Mouse (Mus musculus): ENCODE results near the gene Dntt.
A peak's percentile ranks its signal among the peaks of the same experiment; 100 is the strongest.

The Dntt gene

GRCm38 (mm10) chr19:41053530-41053929, 24.5 kb downstream of the Dntt start:
- DNase-seq (ENCODE audit: low read depth, low spot score) = no peak

GRCm38 (mm10) chr19:41054702-41055101, 25.6 kb downstream of the Dntt start:
- DNase-seq (ENCODE audit: low read depth, low spot score) = no peak

- DNase-seq (ENCODE audit: low read depth, low spot score) = peak; percentile 89
Observed at GRCm38 (mm10) chr19:41071500-41071899, 42.4 kb downstream of the Dntt start.

- no peak for DNase-seq (ENCODE audit: low read depth, low spot score)
Observed at GRCm38 (mm10) chr19:41073746-41074455, 44.8 kb downstream of the Dntt start.

DNA sequence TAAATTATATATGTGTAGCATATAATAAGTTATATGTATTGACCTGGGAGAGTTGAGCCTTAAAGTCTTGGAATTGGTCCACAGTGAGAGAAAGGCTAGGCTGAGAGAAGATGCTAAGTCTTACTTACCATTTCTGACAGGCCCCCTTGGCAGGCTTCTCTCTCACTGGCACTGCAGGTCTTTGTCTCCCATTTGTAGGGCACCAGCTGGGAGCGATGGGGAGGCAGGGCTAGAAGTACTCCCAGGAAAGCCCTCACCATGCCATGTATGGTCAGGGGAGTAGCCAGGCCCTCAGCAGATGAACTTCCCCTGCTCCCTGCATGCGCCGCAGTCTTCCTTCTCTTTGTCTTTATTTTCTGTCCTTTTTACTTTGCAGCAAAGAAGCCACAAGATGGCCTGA, 47.8 kb downstream of the Dntt start, which contains the start of gene Opalin:
Gene Opalin (minus strand): TSS at position 208 of the 400 bp plus-strand sequence.
- DNase-seq (ENCODE audit: low read depth, low spot score) = no peak

DNA sequence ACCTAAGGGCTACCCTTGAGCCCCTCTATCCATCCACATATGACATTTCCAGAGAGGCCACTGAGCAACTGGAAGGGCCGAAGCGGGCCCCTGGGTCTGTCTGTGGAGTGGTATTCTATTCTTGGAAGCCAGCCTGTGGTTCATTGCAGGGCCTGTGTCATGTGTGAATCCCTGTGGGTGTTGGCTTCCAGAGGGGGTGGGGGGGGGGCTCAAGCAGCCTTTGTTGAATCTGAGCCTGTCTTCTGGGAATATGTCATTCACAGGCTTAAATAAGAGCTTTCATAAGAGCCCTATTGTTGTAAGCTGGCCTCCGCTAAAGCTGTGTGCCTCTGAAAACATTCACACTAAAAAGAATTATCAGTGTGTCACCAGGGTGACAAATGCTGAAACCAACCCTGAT, 52.5 kb downstream of the Dntt start:
- no peak for DNase-seq (ENCODE audit: low read depth, low spot score)

DNA sequence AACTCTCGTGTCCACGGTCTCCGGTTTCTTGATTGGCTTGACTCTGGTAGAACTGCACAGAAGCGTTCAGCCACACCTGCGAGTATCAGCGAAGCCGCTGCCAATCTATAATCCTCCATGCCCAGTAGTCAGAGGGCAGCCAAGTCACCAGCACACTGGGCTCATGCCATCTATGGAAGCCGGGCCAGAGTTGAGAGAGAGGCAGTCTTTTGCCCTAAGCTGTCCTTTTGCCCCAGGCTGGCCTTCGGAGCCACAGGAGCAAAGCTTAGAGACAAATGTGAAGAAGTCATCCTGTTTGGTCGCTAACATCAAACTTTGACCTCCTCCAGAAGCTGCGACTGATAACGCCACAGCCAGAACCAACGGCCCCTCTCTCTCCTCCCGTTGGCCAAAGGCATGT, 54.6 kb downstream of the Dntt start:
- DNase-seq (ENCODE audit: low read depth, low spot score) = no peak

DNA sequence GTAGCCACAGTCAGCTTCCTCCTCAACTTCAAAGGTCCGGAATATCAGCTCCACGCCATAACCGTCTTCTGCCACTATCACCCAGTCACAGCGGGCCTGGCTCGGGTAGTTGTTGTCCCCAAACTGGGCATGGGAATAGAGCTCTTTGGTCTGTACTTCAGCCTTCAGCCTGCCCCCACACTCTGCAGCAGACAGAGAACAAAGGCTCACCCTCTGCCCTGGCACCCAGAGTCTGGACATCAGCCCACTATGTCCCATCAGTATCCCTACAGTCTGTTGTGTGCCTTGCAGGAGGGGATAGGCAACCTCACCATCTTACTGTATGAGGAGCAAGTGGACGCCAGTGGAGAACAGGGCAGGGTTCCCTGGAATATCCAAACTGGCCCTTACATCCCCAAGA, 57.2 kb downstream of the Dntt start:
- DNase-seq (ENCODE audit: low read depth, low spot score) = no peak

- peak; percentile 63 for DNase-seq (ENCODE audit: low read depth, low spot score)
Observed at GRCm38 (mm10) chr19:41086700-41087099, 57.6 kb downstream of the Dntt start.

DNA sequence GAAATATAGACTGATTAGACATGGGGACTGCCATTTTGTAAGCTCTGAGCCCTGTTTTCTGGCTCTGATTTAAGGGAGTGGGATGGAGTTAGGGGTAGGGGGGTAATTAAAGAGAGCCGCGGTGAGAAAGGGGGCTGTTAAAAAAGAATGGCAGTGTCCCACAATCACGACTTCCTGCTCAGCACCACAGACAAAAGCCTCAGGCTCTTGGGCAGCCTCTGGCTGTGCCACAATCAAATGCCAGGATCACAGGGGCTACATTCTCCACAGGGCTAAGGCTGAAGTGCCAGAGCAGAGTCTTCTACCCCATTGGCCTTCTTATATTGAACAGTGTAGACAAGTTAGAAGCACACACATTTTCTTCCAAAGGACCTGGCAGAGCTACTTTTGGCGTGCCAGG, 58.8 kb downstream of the Dntt start:
- DNase-seq (ENCODE audit: low read depth, low spot score) = no peak

DNA sequence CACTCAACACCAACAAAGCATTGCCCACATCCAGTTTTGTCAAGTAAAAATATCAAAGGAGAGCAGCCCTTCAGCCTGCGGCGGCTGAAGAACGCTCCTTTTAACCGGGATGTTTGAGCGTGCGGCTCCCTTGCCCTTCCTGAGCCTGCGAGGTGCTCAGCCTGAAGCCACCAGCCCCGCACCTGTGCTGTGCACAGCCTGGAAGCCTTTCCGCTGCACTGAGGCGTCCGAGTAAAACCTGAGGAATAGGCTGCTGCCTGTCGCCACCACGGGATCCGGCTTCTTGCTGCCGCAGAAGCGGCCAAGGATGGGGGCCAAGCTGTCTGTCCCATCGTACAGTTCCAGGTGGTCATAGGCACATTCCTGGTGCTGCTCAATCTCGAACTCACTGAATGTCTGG, 59.4 kb downstream of the Dntt start:
- DNase-seq (ENCODE audit: low read depth, low spot score) = no peak

GRCm38 (mm10) chr19:41089833-41090232, 60.8 kb downstream of the Dntt start:
- DNase-seq (ENCODE audit: low read depth, low spot score) = peak; percentile 59

DNA sequence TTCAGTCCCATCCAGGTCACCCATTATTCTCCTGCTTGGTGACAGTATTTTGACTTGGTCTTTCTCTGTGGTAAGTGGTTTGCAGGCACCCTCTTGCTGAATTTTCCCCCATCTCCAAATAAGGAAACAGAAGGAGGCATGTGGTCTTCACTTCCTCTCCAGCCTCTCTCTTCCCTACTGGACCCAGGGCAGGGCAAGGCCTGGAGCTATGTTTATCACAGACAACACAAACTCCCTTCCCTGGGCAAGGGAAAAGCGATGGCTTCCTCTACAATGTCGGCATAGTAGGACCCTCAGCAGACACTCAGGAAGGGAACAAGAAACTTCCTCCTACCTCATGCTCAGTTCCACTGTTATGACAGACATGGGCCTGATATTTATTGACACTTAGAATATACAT, 62.8 kb downstream of the Dntt start:
- DNase-seq (ENCODE audit: low read depth, low spot score) = no peak

DNA sequence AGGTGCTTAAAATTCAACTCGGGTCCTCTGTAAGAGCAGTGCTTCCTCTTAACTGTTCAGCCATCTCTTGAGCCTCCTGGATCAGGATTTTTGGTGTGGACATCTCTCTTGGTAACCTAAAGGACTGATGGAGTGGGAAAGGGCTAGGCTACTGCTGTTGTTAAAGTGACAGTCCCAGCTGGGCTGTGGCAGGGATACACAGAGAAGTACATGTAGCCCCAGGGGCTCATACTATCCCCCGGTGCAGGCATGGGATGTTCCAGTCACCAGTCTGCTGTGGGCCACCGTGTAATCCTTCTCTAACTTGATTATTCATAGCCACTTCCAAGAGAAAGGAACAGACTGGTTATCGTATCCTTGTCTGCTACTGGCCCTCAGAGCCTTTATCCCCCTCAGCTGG, 68.0 kb downstream of the Dntt start:
- DNase-seq (ENCODE audit: low read depth, low spot score) = no peak

GRCm38 (mm10) chr19:41100863-41101262, 71.8 kb downstream of the Dntt start:
- no peak for DNase-seq (ENCODE audit: low read depth, low spot score)

DNA sequence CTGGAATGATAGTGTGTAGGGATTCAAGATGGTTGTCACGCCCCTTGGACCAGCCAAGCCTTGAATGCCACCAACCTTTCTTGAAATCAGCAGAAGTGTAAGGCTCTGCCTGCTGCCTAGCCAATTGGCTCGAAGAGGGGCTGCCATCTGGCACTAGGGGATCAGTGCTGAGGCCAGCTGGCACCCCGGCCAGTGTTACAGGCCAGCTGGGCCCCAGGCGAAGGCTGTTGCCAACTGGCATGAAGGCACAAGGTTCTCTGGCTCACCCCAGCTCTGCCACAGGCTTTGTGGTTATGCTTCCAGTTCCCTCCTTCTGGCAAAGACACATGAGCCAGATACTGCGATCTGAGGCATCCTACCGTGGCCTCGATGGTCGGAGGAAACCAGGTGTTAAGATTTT, 72.3 kb downstream of the Dntt start:
- no peak for DNase-seq (ENCODE audit: low read depth, low spot score)

GRCm38 (mm10) chr19:41104922-41105321, 75.8 kb downstream of the Dntt start:
- DNase-seq (ENCODE audit: low read depth, low spot score) = peak; percentile 32

DNA sequence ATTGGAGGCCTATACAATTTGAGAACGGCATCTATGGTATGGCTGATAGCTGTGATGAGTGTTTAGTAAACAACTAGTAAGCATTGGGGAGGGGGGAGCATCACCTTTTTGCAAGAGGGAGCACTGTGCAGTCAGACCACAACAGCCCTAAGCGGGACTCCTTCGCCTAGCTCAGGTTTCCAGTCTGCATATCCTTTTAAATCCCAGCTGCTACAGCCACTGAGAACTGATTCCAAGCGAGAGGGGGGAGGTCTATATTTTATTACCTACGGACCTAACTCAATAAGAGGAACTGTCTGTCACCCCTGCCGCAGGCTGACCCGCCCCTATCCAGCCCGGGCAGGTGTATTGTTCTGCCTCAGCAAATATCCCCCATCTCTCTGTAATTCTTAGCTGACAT, 78.5 kb downstream of the Dntt start:
- DNase-seq (ENCODE audit: low read depth, low spot score) = no peak

- no peak for DNase-seq (ENCODE audit: low read depth, low spot score)
Observed at GRCm38 (mm10) chr19:41108666-41109065, 79.6 kb downstream of the Dntt start.
